Mouse (Mus musculus) left cerebral cortex, adult 18-20 months (tissue): ENCODE measurements around the gene Ptn. TPM values are rescaled to one million over a fixed set of nuclear protein-coding genes. Genes with fewer than 3 reads are reported as not detected.

Source experiments
- microRNA-seq, 2 experiments: library from miRNA; unstranded; fragments of <30 nt; microRNA quantifications; one replicate each; pipeline ENCODE4 v1.2.0; 2021
- total RNA-seq, 2 experiments: library from RNA; stranded (reverse); gene quantifications; 2 replicates each; pipeline ENCODE4 v1.2.3; 2021

Gene Ptn
- total RNA-seq, 2 experiments from 2014 or later, result 362 to 387 TPM

Small RNA genes within 50 kb of the gene (microRNA-seq; reads per million reads assigned to microRNA genes)
- gene Gm25111, result 0 reads per million in 2 experiments
